Mouse (Mus musculus) forebrain, embryonic 10.5 days (tissue): ENCODE data around the gene Nlrp4a. TPM values are rescaled to one million over a fixed set of nuclear protein-coding genes. Genes with fewer than 3 reads are reported as not detected.
"Not testable (repeated sequence)": the region's sequence is repeated elsewhere in the genome, so short reads cannot be mapped to it uniquely, and the experiment has no call there.

Experiments
- DNase-seq: peaks from one replicate; pipeline ENCODE4 v3.0.0-alpha.2; 2017; ENCODE audit warnings: low spot score; ENCODE audit errors: extremely low spot score
- H3K27ac ChIP-seq: fragments of 300-500 bp; sonication (generic); 2 replicates; pipeline ENCODE4 v1.5.1; 2016; ENCODE audit warnings: mild to moderate bottlenecking
- H3K27me3 ChIP-seq: fragments of 300-500 bp; sonication (generic); 2 replicates; pipeline ENCODE4 v1.6.1; 2016; ENCODE audit warnings: mild to moderate bottlenecking; ENCODE audit not compliant: poor library complexity, severe bottlenecking
- H3K36me3 ChIP-seq: fragments of 300-500 bp; sonication (generic); replicated peaks from 2 replicates; pipeline ENCODE4 v1.6.1; 2016; ENCODE audit warnings: mild to moderate bottlenecking, moderate library complexity
- H3K4me1 ChIP-seq: fragments of 300-500 bp; sonication (generic); 2 replicates; pipeline ENCODE4 v1.6.1; 2016
- H3K4me3 ChIP-seq: fragments of 300-500 bp; sonication (generic); 2 replicates; pipeline ENCODE4 v1.5.1; 2016; ENCODE audit warnings: mild to moderate bottlenecking, moderate library complexity
- H3K9me3 ChIP-seq: fragments of 300-500 bp; sonication (generic); 2 replicates; pipeline ENCODE4 v1.6.1; 2016; ENCODE audit warnings: mild to moderate bottlenecking, moderate library complexity
- WGBS: fragments of 180-500 bp; shearing (Covaris S2); methylation state at CpG from one replicate; pipeline ENCODE4 v1.1.7; 2016; 5-methylcytosine and 5-hydroxymethylcytosine counted together
- polyA plus RNA-seq: library from polyadenylated mRNA; unstranded; fragments of >200 nt; fragmentation: Nextera tagmentation; extraction: Ambion mirVana; gene quantifications from 2 replicates; pipeline ENCODE4 v1.2.1, GENCODE M21; 2016

Gene Nlrp4a
- not detected in 2 replicates for polyA plus RNA-seq

DNA sequence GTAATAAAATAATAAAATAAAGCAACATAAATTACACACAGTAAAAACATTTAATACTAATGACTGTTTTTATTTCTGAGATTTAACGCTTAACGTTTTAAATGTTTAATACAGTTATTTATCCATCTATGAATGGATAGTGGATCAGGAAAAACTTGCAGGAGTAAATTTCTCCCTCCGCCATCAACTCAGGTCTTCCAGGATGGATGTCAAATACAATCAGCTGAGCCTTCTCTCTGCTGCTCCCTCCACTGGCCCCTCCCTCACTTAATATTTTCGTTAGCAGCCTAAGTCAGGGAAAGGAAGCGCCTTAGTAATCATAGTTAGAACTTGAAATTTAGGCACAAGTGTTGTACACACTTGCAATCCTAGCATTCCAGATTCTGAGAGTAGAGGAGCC lies at the start of gene Nlrp4a:
Gene Nlrp4a (plus strand): TSS at position 301 of the 400 bp plus-strand sequence.
- no peak for DNase-seq
- H3K4me1 ChIP-seq: no peaks in the 10 kb centered on the region
- 89% methylated on average over 5 of the region's 5 CpGs for WGBS

DNA sequence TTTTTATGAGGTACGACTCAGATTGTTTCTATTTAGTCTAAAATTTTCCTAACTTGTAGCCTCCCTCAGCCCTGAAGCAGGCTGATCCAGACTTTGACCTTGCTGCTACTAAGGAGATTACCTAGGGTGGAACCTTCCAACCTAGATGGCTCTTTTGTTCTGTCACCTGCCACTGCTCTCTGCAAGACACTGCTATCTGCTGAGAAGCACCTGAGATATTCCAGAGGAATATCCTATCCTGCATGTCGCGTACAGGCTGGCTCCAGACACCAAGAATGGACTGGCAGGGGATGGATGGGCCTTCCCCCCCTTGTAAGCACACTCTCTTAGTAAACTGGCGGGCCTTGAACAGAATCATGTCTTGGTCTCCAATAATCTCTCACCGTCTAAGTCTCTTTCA lies 48.2 kb upstream of the Nlrp4a start:
- H3K4me3 ChIP-seq, H3K36me3 ChIP-seq, H3K27me3 ChIP-seq, H3K4me1 ChIP-seq, DNase-seq, H3K27ac ChIP-seq: not testable (repeated sequence)
- 87% methylated on average over 5 of the region's 5 CpGs for WGBS
- H3K9me3 ChIP-seq: peaks cover 14% of the 10 kb centered on the region; the same call in 1 of the 2 replicates

More for the DNA sequence above, at the start of gene Nlrp4a:
- no peak within 1 kb of the TSS for H3K27ac ChIP-seq
- H3K4me3 ChIP-seq: no peak within 1 kb of the TSS
- no peaks in the 10 kb centered on the region for H3K36me3 ChIP-seq
- no peaks in the 10 kb centered on the region for H3K27me3 ChIP-seq
- peaks cover 12% of the 10 kb centered on the region for H3K9me3 ChIP-seq

DNA sequence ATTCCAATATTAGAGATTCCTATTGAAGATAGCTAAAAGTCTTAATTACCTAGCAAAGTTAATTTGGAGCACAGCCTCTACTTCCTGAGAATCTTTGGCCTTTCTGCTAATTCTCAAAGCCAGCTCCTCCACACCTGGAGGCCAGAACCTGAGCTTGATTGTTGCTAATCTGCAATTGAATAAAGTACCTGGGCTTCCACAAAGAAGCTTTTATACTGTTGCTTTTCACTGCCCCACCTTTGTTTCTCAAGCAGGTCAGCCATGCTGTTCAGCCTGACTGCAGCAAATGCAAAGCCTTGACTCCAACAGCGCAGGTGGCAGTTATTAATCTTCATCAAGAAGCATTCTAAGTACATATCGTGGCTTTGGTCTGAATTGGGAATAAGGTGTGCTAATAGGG lies 43.8 kb upstream of the Nlrp4a start:
- H3K4me3 ChIP-seq, H3K27me3 ChIP-seq, H3K27ac ChIP-seq, DNase-seq, H3K36me3 ChIP-seq, H3K4me1 ChIP-seq: not testable (repeated sequence)
- peaks cover 30% of the 10 kb centered on the region; the same call in 1 of the 2 replicates for H3K9me3 ChIP-seq
- WGBS: 84% methylated on average over 2 of the region's 2 CpGs

DNA sequence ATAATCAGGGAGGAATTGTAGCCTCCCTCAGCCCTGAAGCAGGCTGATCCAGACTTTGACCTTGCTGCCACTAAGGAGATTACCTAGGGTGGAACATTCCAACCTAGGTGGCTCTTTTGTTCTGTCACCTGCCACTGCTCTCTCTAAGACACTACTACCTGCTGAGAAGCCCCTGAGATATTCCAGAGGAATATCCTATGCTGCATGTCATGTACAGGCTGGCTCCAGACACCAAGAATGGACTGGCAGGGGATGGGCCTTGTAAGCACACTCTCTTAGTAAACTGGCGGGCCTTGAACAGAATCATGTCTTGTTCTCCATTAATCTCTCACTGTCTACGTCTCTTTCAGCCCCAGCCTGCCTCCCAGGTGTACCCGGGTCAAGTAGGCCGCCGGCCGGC lies 43.1 kb upstream of the Nlrp4a start:
- not testable (repeated sequence) for H3K27ac ChIP-seq, H3K4me3 ChIP-seq, H3K36me3 ChIP-seq, DNase-seq, H3K4me1 ChIP-seq, H3K27me3 ChIP-seq
- 88% methylated on average over 6 of the region's 6 CpGs for WGBS
- peaks cover 25% of the 10 kb centered on the region; the same call in 1 of the 2 replicates for H3K9me3 ChIP-seq

DNA sequence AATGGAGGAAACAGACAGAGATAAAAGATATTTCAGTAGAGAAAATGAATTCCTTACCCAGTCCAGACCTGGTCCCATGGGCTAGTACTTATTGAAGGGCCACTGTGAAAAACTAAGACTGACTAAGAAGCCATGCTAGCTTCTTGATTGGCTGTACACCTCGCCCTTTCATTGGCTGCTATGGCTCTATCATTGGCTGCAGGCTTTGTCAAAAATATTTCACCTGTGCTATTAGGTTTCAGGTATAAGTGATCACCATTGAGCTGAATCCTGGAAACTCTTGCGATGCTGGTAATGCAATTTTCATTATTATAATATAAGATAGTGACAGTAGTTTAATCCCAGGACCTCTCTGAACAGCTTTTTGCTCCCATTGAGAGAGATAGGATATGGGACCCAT lies 31.3 kb upstream of the Nlrp4a start, which contains the start of gene Nlrp9c:
Gene Nlrp9c (minus strand): TSS at position 101 of the 400 bp plus-strand sequence.
- H3K4me1 ChIP-seq, H3K36me3 ChIP-seq, H3K4me3 ChIP-seq, H3K27ac ChIP-seq, DNase-seq, H3K27me3 ChIP-seq: not testable (repeated sequence)
- H3K9me3 ChIP-seq: peaks cover 26% of the 10 kb centered on the region
- WGBS: 77% methylated on average over 2 of the region's 2 CpGs

DNA sequence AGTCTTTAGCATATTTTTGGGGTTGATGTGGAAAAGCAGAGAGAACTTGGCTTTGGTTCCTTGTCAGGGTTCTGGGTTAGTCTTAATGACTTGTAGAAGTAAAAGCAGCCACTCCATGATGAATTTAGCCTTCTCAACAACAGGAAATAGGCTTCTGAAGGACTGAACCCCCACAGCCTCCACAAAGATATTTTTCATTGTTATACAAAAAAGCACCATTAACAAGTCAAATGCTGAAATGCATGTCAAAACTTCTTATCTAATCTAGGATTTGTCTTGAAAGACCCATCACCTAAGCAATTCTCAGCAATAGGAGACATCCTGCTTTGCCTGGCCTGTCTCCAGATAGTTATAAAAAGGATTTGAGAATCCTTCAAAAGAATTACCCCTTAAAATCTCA lies 41.8 kb downstream of the Nlrp4a start:
- DNase-seq: no peak
- Histone ChIP-seq H3K36me3 (no peaks in the 10 kb centered on the region), H3K4me1 (no peaks in the 10 kb centered on the region), H3K27me3 (no peaks in the 10 kb centered on the region), H3K9me3 (peaks cover 10% of the 10 kb centered on the region), H3K27ac (no peak overlapping the region), H3K4me3 (no peak overlapping the region)

DNA sequence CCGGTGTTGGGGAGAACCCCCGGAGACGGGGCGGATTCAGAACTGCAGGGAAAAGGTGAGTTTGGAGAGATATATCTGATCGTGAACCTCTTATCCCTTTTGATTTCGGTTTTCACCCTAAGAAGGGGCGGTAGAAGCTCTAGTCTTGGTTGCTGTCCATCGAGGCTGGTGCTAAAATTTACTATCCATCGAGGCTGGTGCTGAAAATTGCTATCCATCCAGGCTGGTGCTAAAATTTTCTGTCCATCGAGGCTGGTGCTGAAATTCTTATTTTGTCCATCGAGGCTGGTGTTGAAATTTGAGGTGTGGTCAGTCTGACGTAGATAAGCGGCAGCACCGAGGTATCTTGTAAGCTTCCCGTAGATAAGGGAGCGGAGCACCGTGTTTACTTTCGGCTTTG lies 54.6 kb downstream of the Nlrp4a start:
- H3K9me3 ChIP-seq, H3K36me3 ChIP-seq, H3K27ac ChIP-seq, H3K4me3 ChIP-seq, H3K4me1 ChIP-seq, DNase-seq, H3K27me3 ChIP-seq: not testable (repeated sequence)
- 84% methylated on average over 18 of the region's 18 CpGs for WGBS

Other genes starting within 250 kb of the Nlrp4a start
- not detected in 2 replicates for gene Vmn1r184, start 174.8 kb upstream of the Nlrp4a start, polyA plus RNA-seq
- gene Cyp2a4, start 127.9 kb upstream of the Nlrp4a start, polyA plus RNA-seq: not detected in 2 replicates
- gene Nlrp9c, start 31.4 kb upstream of the Nlrp4a start, polyA plus RNA-seq: not detected in 2 replicates
- not detected in 2 replicates for gene Nlrp9a, start 99.9 kb downstream of the Nlrp4a start, polyA plus RNA-seq
- not detected in 2 replicates for gene Vmn1r185, start 183.4 kb downstream of the Nlrp4a start, polyA plus RNA-seq